Mouse (Mus musculus) CD4-positive, CD25-positive, alpha-beta regulatory T cell, adult 4 months (primary cell): ENCODE measurements around the gene Samd4b. TPM values are rescaled to one million over a fixed set of nuclear protein-coding genes. Genes with fewer than 3 reads are reported as not detected.

Source experiments
- ATAC-seq: one replicate; pipeline ENCODE4 v1.8.0; 2017
- polyA plus RNA-seq, 2 experiments: library from polyadenylated mRNA; unstranded; fragments of 100-300 nt; shearing (Covaris generic); gene quantifications; one replicate each; pipeline ENCODE4 v1.2.1; 2017

Gene Samd4b
- polyA plus RNA-seq, 2 experiments from 2014 or later: 7.4 to 7.5 TPM

GRCm38 (mm10) chr7:28492310-28492709 lies 105.6 kb downstream of the Samd4b start:
- ATAC-seq: no peak

GRCm38 (mm10) chr7:28490903-28491302 lies 107.0 kb downstream of the Samd4b start:
- no peak for ATAC-seq

- peak; percentile 45 for ATAC-seq
These were observed 107.5 kb downstream of the Samd4b start for GRCm38 (mm10) chr7:28490410-28490809.

GRCm38 (mm10) chr7:28488030-28488491 lies 109.9 kb downstream of the Samd4b start:
- ATAC-seq: no peak

GRCm38 (mm10) chr7:28484192-28484591 lies 113.8 kb downstream of the Samd4b start:
- no peak for ATAC-seq

- ATAC-seq: no peak
These were observed 115.1 kb downstream of the Samd4b start for GRCm38 (mm10) chr7:28482854-28483253.

- ATAC-seq: no peak
These were observed 119.1 kb downstream of the Samd4b start for GRCm38 (mm10) chr7:28478854-28479253.

- no peak for ATAC-seq
These were observed 120.6 kb downstream of the Samd4b start for GRCm38 (mm10) chr7:28477363-28477762.

- no peak for ATAC-seq
These were observed 121.8 kb downstream of the Samd4b start for GRCm38 (mm10) chr7:28476191-28476590.

GRCm38 (mm10) chr7:28467213-28467751 lies 130.7 kb downstream of the Samd4b start:
- ATAC-seq: peak; percentile 26

GRCm38 (mm10) chr7:28466721-28467212 lies 131.2 kb downstream of the Samd4b start:
- ATAC-seq: no peak

- ATAC-seq: no peak
These were observed 133.3 kb downstream of the Samd4b start for GRCm38 (mm10) chr7:28464416-28465212.

- no peak for ATAC-seq
These were observed 135.2 kb downstream of the Samd4b start for GRCm38 (mm10) chr7:28462769-28463168.

- ATAC-seq: no peak
These were observed 137.6 kb downstream of the Samd4b start for GRCm38 (mm10) chr7:28460361-28460760.

GRCm38 (mm10) chr7:28452361-28453005 lies 145.5 kb downstream of the Samd4b start:
- no peak for ATAC-seq

GRCm38 (mm10) chr7:28451531-28452360 lies 146.2 kb downstream of the Samd4b start, which contains the start of gene Lrfn1:
Gene Lrfn1 (plus strand): TSS chr7:28451980.
- ATAC-seq: peak; percentile 51

- ATAC-seq: no peak
These were observed 149.8 kb downstream of the Samd4b start for GRCm38 (mm10) chr7:28447865-28448820.

GRCm38 (mm10) chr7:28447101-28447830 lies 150.7 kb downstream of the Samd4b start:
- ATAC-seq: no peak

- ATAC-seq: no peak
These were observed 151.5 kb downstream of the Samd4b start for GRCm38 (mm10) chr7:28446446-28446845.

- ATAC-seq: peak; percentile 42
These were observed 153.5 kb downstream of the Samd4b start for GRCm38 (mm10) chr7:28444344-28444974.
